Mouse (Mus musculus) limb, embryonic 12.5 days (tissue): ENCODE data around the gene Snhg11. TPM values are rescaled to one million over a fixed set of nuclear protein-coding genes. Genes with fewer than 3 reads are reported as not detected.

ENCODE experiments used
- ATAC-seq: fragments of 200-750 bp; cut with Nextera tagmentation; 2 replicates; pipeline ENCODE4 v1.8.0; 2017; ENCODE audit warnings: low read depth, moderate TSS enrichment; ENCODE audit not compliant: insufficient number of reproducible peaks, insufficient read depth, low FRiP score, low TSS enrichment
- H3K27ac ChIP-seq: fragments of 300-500 bp; sonication (generic); 2 replicates; pipeline ENCODE4 v1.5.1; 2016; ENCODE audit warnings: mild to moderate bottlenecking, moderate library complexity
- H3K27me3 ChIP-seq: fragments of 300-500 bp; sonication (generic); 2 replicates; pipeline ENCODE4 v1.6.1; 2016; ENCODE audit warnings: mild to moderate bottlenecking, moderate library complexity
- H3K36me3 ChIP-seq: fragments of 300-500 bp; sonication (generic); 2 replicates; pipeline ENCODE4 v1.6.1; 2016; ENCODE audit warnings: mild to moderate bottlenecking, moderate library complexity
- H3K4me1 ChIP-seq: fragments of 300-500 bp; sonication (generic); replicated peaks from 2 replicates; pipeline ENCODE4 v1.6.1; 2016
- H3K4me2 ChIP-seq: fragments of 300-500 bp; sonication (generic); 2 replicates; pipeline ENCODE4 v1.6.1; 2016; ENCODE audit warnings: mild to moderate bottlenecking, moderate library complexity
- H3K4me3 ChIP-seq: fragments of 300-500 bp; sonication (generic); replicated peaks from 2 replicates; pipeline ENCODE4 v1.5.1; 2016; ENCODE audit warnings: mild to moderate bottlenecking
- H3K9ac ChIP-seq: fragments of 300-500 bp; sonication (generic); replicated peaks from 2 replicates; pipeline ENCODE4 v1.6.1; 2016; ENCODE audit warnings: mild to moderate bottlenecking, moderate library complexity
- H3K9me3 ChIP-seq: fragments of 300-500 bp; sonication (generic); 2 replicates; pipeline ENCODE4 v1.6.1; 2016; ENCODE audit warnings: mild to moderate bottlenecking, moderate library complexity
- WGBS: fragments of 180-500 bp; shearing (Covaris S2); methylation state at CpG from one replicate; pipeline ENCODE4 v1.1.7; 2016; 5-methylcytosine and 5-hydroxymethylcytosine counted together
- polyA plus RNA-seq: library from polyadenylated mRNA; unstranded; fragments of >200 nt; fragmentation: Nextera tagmentation; extraction: Ambion mirVana; gene quantifications from 2 replicates; pipeline ENCODE4 v1.2.1, GENCODE M21; 2016

Gene Snhg11
- polyA plus RNA-seq = 6.3 and 7.7 TPM in 2 replicates

DNA sequence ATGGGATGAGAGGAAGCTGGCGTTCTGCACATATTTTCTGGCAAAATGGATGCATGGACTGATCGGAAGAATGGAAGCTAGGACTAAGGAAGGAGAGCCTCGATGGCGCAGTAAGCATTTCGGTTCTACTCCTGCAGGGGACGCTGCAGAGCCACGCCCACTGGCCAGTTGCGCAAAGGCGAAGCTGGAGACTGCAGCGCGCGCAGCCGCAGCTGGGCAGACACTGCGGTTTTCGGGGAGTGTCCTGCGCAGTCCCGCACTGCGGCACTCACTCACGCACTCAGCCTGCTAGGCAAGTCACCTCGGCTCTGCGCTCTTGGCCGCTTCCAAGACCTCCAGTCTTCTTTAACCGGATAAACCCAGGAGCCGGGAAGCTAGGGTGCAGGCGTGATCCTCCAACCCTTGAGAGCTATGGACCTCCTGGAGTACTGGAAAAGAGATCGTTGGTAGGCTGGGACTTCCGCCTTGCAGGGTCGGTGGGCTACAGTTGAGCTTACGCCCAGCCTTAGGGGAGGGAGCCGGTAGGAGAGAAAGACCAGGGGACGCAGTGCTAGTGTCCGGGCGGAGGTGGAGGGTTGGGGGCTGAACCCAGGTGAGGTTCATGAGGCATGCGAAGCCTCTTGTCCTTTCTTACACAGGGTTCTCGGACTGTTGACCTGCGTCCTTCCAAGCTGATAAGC lies at the start of gene Snhg11:
TSS of gene Snhg11 (plus strand) at position 196 of the 680 bp plus-strand sequence.
- Histone ChIP-seq H3K36me3 (no peaks in the 10 kb centered on the region), H3K4me1 (peaks cover 10% of the 10 kb centered on the region), H3K4me3 (peak within 1 kb of the TSS; percentile 42), H3K9ac (peak within 1 kb of the TSS; percentile 53), H3K9me3 (no peaks in the 10 kb centered on the region), H3K27ac (no peak within 1 kb of the TSS), H3K27me3 (peaks cover 42% of the 10 kb centered on the region), H3K4me2 (peak within 1 kb of the TSS; percentile 73)
- 0 out of 2 replicates have a peak, but pooled peaks have one; percentile 33 for ATAC-seq
- 1% methylated on average over 36 of the region's 36 CpGs for WGBS

DNA sequence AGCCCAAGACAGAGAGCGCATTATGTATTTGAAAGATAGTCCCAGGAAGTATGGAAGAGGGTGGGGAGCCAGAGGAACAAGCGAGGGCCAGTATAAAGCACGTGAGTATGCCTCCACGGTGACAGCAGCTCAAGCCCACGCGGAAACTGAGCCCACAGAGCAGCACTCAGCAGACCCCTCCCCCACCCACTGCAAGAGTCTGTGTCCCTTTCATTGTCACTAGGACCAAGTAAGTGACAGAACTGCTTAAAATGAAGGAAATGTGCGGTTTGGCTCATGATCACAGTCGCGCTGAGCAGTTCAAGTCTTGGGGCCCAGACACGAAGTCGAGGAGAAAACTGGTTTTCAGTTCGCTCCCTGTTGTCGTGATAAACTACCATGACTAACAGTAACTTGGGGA lies 41.1 kb upstream of the Snhg11 start:
- 90% methylated on average over 13 of the region's 13 CpGs for WGBS

DNA sequence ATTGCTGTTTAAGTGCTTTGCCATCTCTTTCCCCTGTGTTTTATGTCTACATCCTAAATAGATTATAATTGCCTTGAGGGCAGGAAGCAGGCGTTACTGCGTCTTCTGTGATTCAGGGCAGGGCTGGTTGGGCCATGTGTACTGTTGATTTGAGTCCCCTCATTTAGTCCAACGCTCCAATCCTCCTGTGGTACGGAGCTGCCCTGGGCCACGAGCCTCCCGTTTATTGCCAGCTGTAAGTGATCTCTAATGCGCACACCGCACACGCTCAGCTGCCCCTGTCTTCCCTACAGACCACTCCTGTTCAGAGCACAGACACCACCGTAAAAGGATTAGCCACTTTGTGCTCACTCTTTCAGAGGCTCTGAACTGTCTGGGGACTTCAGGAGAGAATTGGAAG lies 37.7 kb upstream of the Snhg11 start:
- ATAC-seq = no peak
- peaks cover 16% of the 10 kb centered on the region for H3K4me1 ChIP-seq
- no peaks in the 10 kb centered on the region for H3K9me3 ChIP-seq
- 19% methylated on average over 10 of the region's 10 CpGs for WGBS
- no peak overlapping the region for H3K27ac ChIP-seq
- H3K27me3 ChIP-seq = no peaks in the 10 kb centered on the region
- no peaks in the 10 kb centered on the region for H3K36me3 ChIP-seq
- no peak overlapping the region for H3K4me3 ChIP-seq
- no peak overlapping the region for H3K4me2 ChIP-seq
- H3K9ac ChIP-seq = no peak overlapping the region

More for the DNA sequence above, 41.1 kb upstream of the Snhg11 start:
- no peak overlapping the region for H3K4me2 ChIP-seq
- no peaks in the 10 kb centered on the region for H3K27me3 ChIP-seq
- H3K36me3 ChIP-seq = no peaks in the 10 kb centered on the region
- H3K4me1 ChIP-seq = peaks cover 16% of the 10 kb centered on the region
- H3K9ac ChIP-seq = no peak overlapping the region
- no peaks in the 10 kb centered on the region for H3K9me3 ChIP-seq
- H3K27ac ChIP-seq = no peak overlapping the region
- no peak overlapping the region for H3K4me3 ChIP-seq
- ATAC-seq = no peak

DNA sequence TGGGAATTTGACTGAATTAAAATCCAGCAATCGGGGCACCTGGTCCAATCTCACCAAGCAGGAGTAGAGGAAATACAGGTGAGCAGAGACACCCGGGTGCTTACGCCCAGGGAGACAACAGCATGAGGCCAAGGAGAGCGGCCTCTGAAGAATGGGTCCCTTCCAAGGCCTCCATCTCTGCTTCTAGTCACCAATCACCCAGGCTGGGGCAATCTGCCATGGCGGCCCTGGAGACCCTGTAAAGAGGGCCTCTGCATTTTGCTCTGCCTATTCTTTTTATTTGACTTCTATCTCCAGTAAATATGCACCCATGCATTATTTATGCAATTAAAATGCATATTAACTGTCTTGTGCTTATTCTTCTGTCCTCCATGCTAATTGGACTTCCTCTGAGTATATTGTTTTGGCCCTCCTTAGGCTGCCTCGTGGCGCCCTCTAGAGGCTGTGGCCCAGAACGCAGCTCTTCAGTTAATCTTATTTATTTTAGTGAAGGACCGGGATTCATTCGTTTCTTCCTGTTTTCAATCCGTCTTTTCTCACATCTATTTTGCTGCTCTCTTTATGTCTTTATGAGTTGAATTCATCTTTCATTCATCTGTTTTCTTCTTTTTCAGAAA lies 35.4 kb upstream of the Snhg11 start:
- no peaks in the 10 kb centered on the region for H3K27me3 ChIP-seq
- ATAC-seq = no peak
- peaks cover 16% of the 10 kb centered on the region for H3K4me1 ChIP-seq
- WGBS = 44% methylated on average over 11 of the region's 11 CpGs
- no peaks in the 10 kb centered on the region for H3K36me3 ChIP-seq
- H3K9me3 ChIP-seq = no peaks in the 10 kb centered on the region
- no peak overlapping the region for H3K27ac ChIP-seq
- H3K9ac ChIP-seq = no peak overlapping the region
- H3K4me2 ChIP-seq = no peak overlapping the region
- no peak overlapping the region for H3K4me3 ChIP-seq

DNA sequence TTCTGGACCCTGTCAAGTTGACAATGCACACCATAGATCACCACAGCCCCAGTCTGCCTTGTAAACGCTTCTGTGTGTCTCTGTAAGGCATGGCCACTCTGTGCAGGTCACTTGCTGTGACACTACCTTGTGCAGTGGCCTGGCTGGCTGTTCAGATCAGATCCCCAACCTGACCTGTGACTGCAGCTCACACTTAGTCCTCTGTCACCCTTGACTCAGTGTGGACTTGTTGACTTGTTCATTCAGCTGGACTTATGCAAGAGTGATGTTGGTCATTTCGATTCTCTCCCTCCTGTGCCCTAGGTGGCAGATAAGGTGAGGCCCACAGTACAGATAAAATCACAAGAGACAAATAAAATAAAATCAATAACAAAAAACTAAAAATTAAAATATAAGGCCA lies 34.1 kb upstream of the Snhg11 start:
- Histone ChIP-seq H3K4me3 (no peak overlapping the region), H3K4me1 (peaks cover 10% of the 10 kb centered on the region), H3K4me2 (no peak overlapping the region), H3K27ac (no peak overlapping the region), H3K9ac (no peak overlapping the region), H3K9me3 (no peaks in the 10 kb centered on the region), H3K27me3 (no peaks in the 10 kb centered on the region; the same call in 1 of the 2 replicates), H3K36me3 (no peaks in the 10 kb centered on the region)
- no peak for ATAC-seq
- WGBS = 65% methylated on average over 2 of the region's 2 CpGs

DNA sequence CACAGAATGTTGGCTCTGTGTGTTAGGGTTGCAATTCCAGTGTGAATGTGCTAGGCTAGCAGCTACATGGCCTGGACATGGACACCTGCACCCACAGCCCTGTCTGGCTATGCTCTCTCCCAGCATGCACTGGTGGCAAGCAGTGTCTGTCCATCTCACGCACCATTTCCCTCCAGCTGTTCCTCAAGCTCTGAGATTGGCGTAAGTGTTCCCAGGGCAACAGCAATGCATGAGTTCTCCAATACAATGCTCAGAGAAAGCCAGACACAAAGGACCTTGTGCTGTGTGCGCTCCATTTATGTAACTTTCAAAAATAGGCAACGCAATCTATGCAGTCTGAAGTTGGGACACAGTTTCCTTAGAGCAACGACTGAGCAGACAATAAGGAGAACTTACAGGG lies 31.9 kb upstream of the Snhg11 start:
- WGBS = 86% methylated on average over 5 of the region's 5 CpGs
- Histone ChIP-seq H3K27me3 (no peaks in the 10 kb centered on the region; the same call in 1 of the 2 replicates), H3K36me3 (no peaks in the 10 kb centered on the region), H3K4me2 (no peak overlapping the region), H3K9ac (no peak overlapping the region), H3K9me3 (no peaks in the 10 kb centered on the region), H3K4me3 (no peak overlapping the region), H3K27ac (no peak overlapping the region), H3K4me1 (no peaks in the 10 kb centered on the region)
- ATAC-seq = no peak

DNA sequence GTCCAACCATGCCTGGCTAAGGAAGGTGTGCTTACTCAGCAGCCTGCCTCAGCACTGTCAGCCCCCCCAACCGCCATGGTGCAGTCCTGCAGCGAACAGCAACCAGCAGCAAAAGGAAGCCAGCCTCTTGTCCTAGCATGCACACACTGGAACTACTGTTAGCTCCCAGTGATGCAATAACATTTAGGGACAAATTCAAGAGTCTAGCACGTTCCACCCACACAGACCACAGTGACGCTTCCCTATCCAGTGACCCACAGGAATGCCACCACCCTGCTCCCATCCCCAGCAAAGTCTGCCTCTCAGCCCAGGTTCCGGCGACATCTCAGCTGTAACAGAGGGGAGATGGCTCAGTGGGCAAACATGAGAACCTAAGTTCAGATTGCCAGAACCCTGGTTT lies 29.0 kb upstream of the Snhg11 start:
- no peak overlapping the region for H3K4me2 ChIP-seq
- H3K27me3 ChIP-seq = no peaks in the 10 kb centered on the region; the same call in 1 of the 2 replicates
- H3K9me3 ChIP-seq = no peaks in the 10 kb centered on the region
- H3K27ac ChIP-seq = no peak overlapping the region
- no peak overlapping the region for H3K4me3 ChIP-seq
- no peak for ATAC-seq
- H3K36me3 ChIP-seq = peaks cover 2% of the 10 kb centered on the region; the same call in 1 of the 2 replicates
- no peak overlapping the region for H3K9ac ChIP-seq
- H3K4me1 ChIP-seq = no peaks in the 10 kb centered on the region
- 75% methylated on average over 6 of the region's 6 CpGs for WGBS

DNA sequence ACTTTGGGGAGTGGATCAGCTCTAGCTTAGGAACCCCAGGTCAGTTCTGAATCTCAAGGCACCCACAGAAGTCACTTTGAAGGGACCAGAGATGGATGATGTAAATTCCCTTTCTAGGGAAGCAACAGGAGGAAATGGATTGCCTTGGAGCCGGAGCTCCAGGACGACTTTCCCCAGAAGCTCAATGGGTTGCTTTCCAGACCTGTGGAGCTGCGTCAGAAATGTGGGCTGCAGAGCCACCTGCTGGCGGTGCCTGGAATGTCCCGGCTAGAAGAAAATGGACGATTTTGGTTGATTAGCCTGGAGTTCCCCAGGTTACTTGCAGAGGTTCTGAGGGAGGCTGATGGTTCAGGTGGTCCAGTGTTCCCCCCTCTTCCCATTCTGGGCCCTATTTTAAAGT lies 27.6 kb upstream of the Snhg11 start:
- H3K27ac ChIP-seq = no peak overlapping the region
- H3K27me3 ChIP-seq = no peaks in the 10 kb centered on the region; the same call in 1 of the 2 replicates
- peaks cover 9% of the 10 kb centered on the region; the same call in 1 of the 2 replicates for H3K36me3 ChIP-seq
- 3% methylated on average over 6 of the region's 6 CpGs for WGBS
- H3K9ac ChIP-seq = no peak overlapping the region; the same call in 1 of the 2 replicates
- ATAC-seq = no peak
- H3K4me2 ChIP-seq = no peak overlapping the region
- no peaks in the 10 kb centered on the region for H3K9me3 ChIP-seq
- H3K4me3 ChIP-seq = no peak overlapping the region
- H3K4me1 ChIP-seq = no peaks in the 10 kb centered on the region

DNA sequence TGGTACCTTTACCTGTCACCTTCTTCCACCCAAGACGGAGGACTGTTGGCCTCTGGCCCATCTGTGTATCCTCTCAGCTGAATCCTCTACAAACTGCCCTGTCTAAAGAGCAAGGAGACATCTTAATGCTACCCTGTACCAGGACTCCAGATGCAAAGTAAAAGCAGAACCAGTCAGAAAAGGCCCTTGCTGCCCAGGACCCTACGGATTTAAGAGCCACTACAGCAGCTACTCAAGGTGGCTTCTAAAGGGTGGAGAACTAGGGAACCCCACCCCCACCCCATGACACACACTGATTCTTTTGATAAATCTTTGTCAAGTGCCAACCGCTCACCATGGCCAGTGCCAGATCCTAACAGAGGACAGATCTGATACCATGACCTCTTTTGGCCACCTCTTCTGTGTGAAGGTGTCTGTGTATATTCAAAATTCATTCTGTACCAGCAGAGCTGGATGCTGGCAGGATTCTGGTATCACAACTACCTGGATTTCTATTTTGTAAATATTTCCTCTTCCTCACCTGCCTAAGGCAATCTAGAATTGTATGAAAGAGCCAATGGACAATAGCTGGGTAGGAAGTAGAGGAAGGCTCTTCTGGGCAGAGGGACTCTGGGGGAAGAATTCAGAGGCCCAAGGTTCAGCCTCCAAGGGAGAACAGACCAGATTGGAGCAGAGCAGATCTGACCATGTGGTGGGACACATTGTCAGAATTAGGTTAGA lies 22.5 kb upstream of the Snhg11 start:
- Histone ChIP-seq H3K27ac (0 out of 2 replicates have a peak overlapping the region, but pooled peaks have one; percentile 29), H3K9me3 (no peaks in the 10 kb centered on the region), H3K36me3 (peaks cover 55% of the 10 kb centered on the region), H3K4me1 (no peaks in the 10 kb centered on the region), H3K27me3 (no peaks in the 10 kb centered on the region), H3K4me3 (no peak overlapping the region), H3K4me2 (no peak overlapping the region), H3K9ac (no peak overlapping the region)
- ATAC-seq = no peak
- 76% methylated on average over 3 of the region's 3 CpGs for WGBS

DNA sequence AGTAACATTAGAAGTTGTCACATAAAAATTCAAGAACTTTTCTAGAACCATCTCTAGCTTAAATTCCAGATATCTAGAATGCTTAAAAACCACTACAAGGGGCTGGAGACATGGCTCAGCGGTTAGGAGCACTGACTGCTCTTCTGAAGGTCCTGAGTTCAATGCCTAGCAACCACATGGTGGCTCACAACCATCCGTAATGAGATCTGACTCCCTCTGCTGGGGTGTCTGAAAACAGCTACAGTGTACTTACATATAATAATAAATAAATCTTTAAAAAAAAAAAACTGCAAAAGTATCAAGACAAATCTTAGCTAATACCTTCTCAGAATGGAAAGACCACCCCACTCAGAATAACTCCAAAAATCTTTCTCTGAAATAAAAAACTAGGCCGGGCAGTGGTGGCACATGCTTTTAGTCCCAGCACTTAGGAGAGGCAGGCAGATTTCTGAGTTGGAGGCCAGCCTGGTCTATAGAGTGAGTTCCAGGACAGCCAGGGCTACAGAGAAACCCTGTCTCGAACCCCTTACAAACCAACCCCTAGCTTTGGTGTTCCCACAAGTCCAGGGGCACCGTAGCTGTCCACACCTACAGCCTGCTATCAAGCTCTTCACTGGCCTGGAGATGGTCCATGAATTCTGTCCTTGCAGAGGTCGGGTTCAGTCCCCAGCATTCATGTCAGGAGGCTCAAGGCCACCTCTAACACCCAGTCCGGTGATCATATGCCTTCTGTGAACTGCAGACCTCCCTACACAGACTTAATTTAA lies 20.9 kb upstream of the Snhg11 start:
- WGBS = 87% methylated on average over 7 of the region's 7 CpGs
- Histone ChIP-seq H3K4me1 (peaks cover 3% of the 10 kb centered on the region; the same call in 1 of the 2 replicates), H3K36me3 (peaks cover 70% of the 10 kb centered on the region), H3K27ac (no peak overlapping the region), H3K27me3 (no peaks in the 10 kb centered on the region), H3K4me3 (no peak overlapping the region), H3K9ac (no peak overlapping the region), H3K4me2 (no peak overlapping the region), H3K9me3 (no peaks in the 10 kb centered on the region)
- ATAC-seq = no peak

DNA sequence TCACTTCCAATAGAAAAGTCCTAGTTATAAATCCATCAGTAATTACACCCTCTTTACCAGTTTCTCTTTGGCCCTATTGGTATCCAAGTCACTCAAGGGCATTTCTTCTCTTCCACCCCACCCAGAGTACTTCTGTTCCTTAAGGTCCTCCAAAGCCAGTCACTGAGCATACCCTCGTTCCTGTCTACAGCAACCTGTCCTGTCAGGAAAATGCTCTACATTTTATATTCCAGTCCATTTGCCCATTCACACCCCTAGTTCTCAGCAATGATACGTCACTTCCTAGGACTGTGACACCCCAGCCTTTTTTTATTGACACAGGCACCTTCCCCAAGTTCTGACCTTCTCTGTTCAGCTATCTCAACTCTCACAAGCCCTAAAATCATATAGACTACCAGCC lies 20.2 kb upstream of the Snhg11 start:
- H3K27ac ChIP-seq = no peak overlapping the region
- H3K36me3 ChIP-seq = peaks cover 77% of the 10 kb centered on the region
- H3K4me2 ChIP-seq = no peak overlapping the region
- peaks cover 10% of the 10 kb centered on the region for H3K4me1 ChIP-seq
- H3K27me3 ChIP-seq = no peaks in the 10 kb centered on the region
- no peaks in the 10 kb centered on the region for H3K9me3 ChIP-seq
- WGBS = 88% methylated on average over 2 of the region's 2 CpGs
- H3K9ac ChIP-seq = no peak overlapping the region
- H3K4me3 ChIP-seq = no peak overlapping the region
- ATAC-seq = no peak
